In the genomic region with DNA sequence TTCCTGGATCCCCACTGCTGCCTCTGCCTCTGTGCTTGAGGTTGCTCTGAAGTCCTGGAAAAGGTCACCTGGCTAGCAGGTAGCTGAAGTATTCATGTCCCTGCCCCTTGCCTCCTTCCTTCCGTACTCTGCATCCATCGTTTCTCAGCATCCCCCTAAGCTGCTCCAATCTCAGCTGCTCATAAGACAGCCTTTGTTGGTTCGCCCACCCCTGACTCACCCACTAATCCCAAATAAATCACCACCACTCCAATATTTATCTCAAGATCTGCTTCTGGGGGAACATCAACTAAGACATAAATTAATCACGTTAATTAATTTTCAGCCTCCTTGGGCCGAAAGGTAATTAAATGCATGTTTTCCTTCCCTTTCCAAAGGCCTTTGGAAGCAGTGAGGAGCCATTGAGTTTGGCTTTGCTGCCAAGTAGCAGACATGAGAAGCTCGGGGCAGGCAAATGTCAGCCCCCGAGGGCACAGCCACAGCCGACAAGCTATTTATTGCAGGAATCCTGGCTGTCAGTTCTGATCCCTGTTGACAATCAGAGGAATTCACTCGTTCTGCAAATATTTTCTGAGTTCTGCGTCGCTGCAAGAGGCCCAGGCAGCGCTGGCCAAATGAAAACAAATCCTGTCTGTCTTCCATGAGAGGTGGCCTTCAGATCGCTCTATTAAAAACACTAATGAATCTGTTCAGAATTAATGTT, we compare ENCODE assay signal across 8 mouse cellular contexts. TPM values are rescaled to one million over a fixed set of nuclear protein-coding genes. Genes with fewer than 3 reads are reported as not detected.
A peak's percentile ranks its signal among the peaks of the same experiment; 100 is the strongest.
DNase-seq lines count a peak whose midpoint lies in the region; TF ChIP-seq lines count a peak whose summit lies in the region.

No protein-coding gene starts in this region.

- peak; percentile 53 to 59 for DNase-seq in cerebellum, postnatal 10 days
- DNase-seq in cerebellum, adult 9-10 months: no peak
- DNase-seq in lung, postnatal 14 days: peak; percentile 18
- DNase-seq in lung, postnatal 36 days: no peak
- DNase-seq in kidney, postnatal 4 days: peak; percentile 38 to 45
- no peak for DNase-seq in spleen, postnatal 10 days (ENCODE audit: low spot score in 2 of 2)
- DNase-seq in cerebellum, adult 8-10 months: no peak
- DNase-seq in thymus, adult 2 months: no peak

- H3K27me3 ChIP-seq in thymus, adult 2 months (ENCODE audit: control insufficient read depth, insufficient read depth, low read length): no peaks in the 10 kb centered on the region

- no peak for TF ChIP-seq CTCF in thymus, adult 2 months (IDR thresholded peaks at IDR 0.05; ENCODE audit: borderline replicate concordance, control insufficient read depth, extremely low read depth, insufficient read depth, low read length, poor library complexity)

- 93% methylated on average over 13 of the region's 13 CpGs for WGBS in thymus, adult 2 months

- H3K36me3 ChIP-seq in thymus, adult 2 months (ENCODE audit: control insufficient read depth, insufficient read depth, low read length): peaks cover 4% of the 10 kb centered on the region; the same call in 1 of the 2 replicates

- H3K27ac ChIP-seq in thymus, adult 2 months (ENCODE audit: control insufficient read depth, insufficient read depth, low read length): no peak overlapping the region

- H3K4me3 ChIP-seq in thymus, adult 2 months (ENCODE audit: control insufficient read depth, insufficient read depth, low read length): no peak overlapping the region

- peaks cover 9% of the 10 kb centered on the region for H3K4me1 ChIP-seq in thymus, adult 2 months (replicated peaks; ENCODE audit: control insufficient read depth, insufficient read depth, low read length)

- TF ChIP-seq POLR2A in thymus, adult 2 months (IDR thresholded peaks at IDR 0.05; ENCODE audit: control insufficient read depth, extremely low read depth, insufficient read depth, low read length, poor library complexity): no peak

RNA-seq across cellular contexts. Expression of a gene that starts 36.9 kb away (rescaled TPM):
- 0.98 and 1.4 TPM in 2 replicates for polyA plus RNA-seq in thymus, adult 2 months (2012; rRNA removed)

Comparison
In these comparisons a context has a peak if more than half of its experiments do, and no peak if none do; other contexts are left out.
1. DNase-seq: peak in cerebellum, postnatal 10 days (2 of 2), lung, postnatal 14 days (single experiment) and kidney, postnatal 4 days (2 of 2); none in cerebellum, adult 9-10 months (single experiment), lung, postnatal 36 days (single experiment), spleen, postnatal 10 days (0 of 2), cerebellum, adult 8-10 months (single experiment) and thymus, adult 2 months (single experiment).